Mouse (Mus musculus): ENCODE data around the gene Rsph14.
A peak's percentile ranks its signal among the peaks of the same experiment; 100 is the strongest.

The Rsph14 gene

GRCm38 (mm10) chr10:74932487-74932886 is 99.9 kb downstream of the Rsph14 start:
- DNase-seq (ENCODE audit: low spot score), result no peak

DNA sequence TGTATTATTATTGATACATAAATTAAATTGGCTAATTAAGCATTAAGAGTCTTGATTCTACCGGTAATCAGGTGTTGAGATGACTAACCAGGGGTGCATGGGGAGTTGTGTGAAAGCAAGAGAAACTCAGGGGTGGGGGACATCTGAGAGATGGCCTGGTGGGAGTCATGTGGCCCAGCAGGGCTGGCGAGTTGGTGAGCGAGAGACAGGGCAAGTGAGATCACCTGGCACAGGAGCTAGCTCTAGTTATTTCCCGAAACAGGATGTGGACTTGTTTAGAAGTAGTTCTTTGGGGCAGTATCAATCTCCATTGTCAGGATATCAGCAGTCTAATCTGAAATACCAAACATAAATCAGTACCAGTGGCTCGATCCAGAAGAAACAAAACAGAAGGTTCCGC is 100.8 kb downstream of the Rsph14 start:
- DNase-seq (ENCODE audit: low spot score), result no peak

DNA sequence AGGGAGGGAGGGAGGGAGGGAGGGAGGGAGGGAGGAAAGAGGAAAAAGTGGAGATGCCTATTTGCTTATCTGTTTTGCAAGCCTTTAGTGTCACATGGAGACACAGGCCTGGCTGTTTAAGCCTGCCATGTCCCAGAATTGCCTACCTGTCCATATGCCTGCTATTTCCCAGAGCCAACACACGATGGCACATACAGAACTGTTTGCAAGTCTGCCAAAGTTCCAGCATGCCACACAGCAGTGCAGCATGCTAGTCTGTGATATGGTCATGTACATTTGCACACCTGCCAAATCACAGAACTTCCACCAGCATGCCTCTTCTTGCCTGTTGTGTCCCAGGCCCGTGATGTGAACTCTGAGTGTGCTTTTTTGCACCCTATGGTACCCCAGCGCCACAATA is 101.8 kb downstream of the Rsph14 start:
- no peak for DNase-seq (ENCODE audit: low spot score)

- DNase-seq (ENCODE audit: low spot score), result no peak
Measured at GRCm38 (mm10) chr10:74929578-74929977, 102.8 kb downstream of the Rsph14 start.

DNA sequence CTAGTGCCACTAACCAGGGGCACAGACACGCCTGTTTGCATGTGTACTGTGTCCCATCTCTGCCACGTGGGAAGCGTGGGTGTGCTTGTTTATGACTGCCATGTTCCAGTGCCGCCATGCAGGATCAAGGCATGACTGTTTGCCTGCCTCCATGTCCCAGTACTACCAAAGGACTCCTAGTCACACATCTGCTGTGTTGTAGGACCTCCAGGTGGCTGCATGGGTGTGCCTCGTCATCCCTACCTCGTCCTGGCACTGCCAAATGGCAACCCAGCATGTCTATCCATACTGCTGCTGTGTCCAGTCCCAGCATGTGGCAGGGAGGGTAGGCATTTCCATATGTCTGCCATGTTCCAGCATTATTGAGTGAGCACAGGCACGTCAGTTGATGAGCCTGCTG is 104.1 kb downstream of the Rsph14 start:
- DNase-seq (ENCODE audit: low spot score), result no peak

GRCm38 (mm10) chr10:74925324-74925723 is 107.1 kb downstream of the Rsph14 start:
- DNase-seq (ENCODE audit: low spot score), result no peak

DNA sequence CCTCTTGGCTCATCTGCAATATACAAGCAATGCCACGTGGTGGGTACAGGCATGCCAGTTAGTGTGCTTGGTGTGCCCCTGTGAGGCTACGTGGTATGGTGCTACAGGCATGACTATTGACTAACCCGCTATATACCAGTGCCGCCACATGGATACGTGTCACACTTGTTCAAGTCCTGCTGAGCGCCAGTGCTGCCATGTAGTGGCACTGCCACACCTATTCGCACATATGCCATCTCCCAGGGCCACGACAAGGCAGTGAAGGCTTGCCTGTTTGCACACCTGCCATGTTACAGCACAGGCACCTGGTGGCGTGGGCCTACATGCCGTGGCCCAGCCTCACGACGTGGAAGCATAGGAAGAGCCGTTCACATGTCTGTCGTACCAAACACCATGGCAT is 108.1 kb downstream of the Rsph14 start:
- DNase-seq (ENCODE audit: low spot score), result no peak

DNA sequence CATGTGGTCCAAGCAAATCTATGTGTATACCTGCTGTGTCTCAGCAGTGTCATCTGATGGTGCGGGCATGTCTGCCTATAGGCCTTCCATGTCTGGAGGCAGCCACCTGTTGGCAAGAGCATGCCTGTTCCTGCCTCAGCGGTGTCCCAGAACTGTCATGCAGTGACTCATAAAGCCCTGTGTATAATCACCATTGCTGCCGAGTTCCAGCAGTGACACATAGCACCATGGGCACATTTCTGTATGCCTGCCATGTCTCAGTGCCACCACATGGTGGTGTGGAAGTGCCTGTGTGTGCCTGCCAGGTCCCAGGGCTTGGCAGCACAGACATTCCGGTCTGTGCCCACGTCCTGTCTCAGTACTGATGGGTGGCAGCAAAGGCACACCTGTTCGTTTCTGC is 109.6 kb downstream of the Rsph14 start:
- peak; percentile 48 for DNase-seq (ENCODE audit: low spot score)

- DNase-seq (ENCODE audit: low spot score), result no peak
Measured at GRCm38 (mm10) chr10:74921614-74922013, 110.8 kb downstream of the Rsph14 start.

GRCm38 (mm10) chr10:74920853-74921567 is 111.4 kb downstream of the Rsph14 start:
- no peak for DNase-seq (ENCODE audit: low spot score)

DNA sequence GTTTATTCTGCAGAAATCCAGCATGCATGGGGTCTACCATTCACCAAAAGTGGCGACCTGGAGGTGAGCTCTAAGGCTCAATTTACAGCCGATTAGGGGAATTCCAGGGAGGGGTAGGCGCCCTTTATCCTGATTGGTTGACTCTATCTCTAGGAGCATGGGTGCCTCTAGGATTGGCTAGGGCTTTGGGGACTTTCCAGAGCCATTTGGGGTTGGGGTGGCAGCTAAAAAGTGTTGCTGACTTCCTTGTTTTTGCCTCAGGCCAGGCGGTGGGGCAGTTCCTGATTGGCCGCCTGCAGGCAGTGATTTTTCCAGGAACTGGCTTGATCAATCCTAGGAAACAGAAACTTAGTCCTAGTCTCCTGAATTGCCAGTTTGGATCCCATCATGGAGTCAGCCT is 113.1 kb downstream of the Rsph14 start:
- DNase-seq (ENCODE audit: low spot score), result no peak

- DNase-seq (ENCODE audit: low spot score), result no peak
Measured at GRCm38 (mm10) chr10:74908431-74908830, 124.0 kb downstream of the Rsph14 start.
